Mouse (Mus musculus) embryonic fibroblast, embryonic 13.5 days (primary cell): Measurements from ENCODE around the gene Tbc1d8b. TPM values are rescaled to one million over a fixed set of nuclear protein-coding genes. Genes with fewer than 3 reads are reported as not detected.

Experiments used
- H3K27ac ChIP-seq: 2 replicates; pipeline ENCODE4 v1.5.1; 2012; ENCODE audit warnings: low read length, control low read depth, inconsistent platforms; ENCODE audit not compliant: insufficient read depth
- H3K4me1 ChIP-seq: 2 replicates; pipeline ENCODE4 v1.6.1; 2011; ENCODE audit warnings: low read length; ENCODE audit not compliant: control insufficient read depth, insufficient read depth
- H3K4me3 ChIP-seq: 2 replicates; pipeline ENCODE4 v1.5.1; 2011; ENCODE audit warnings: mild to moderate bottlenecking, control low read depth, low read length; ENCODE audit not compliant: insufficient read depth
- CTCF ChIP-seq: IDR thresholded peaks from 2 replicates; pipeline ENCODE4 v1.5.1; 2011; ENCODE audit warnings: mild to moderate bottlenecking, control low read depth, low read length, moderate library complexity, borderline replicate concordance; ENCODE audit not compliant: insufficient read depth
- POLR2A ChIP-seq: IDR thresholded peaks from 2 replicates; pipeline ENCODE4 v1.6.1; 2011; ENCODE audit warnings: low read depth, mild to moderate bottlenecking, control low read depth, low read length, moderate library complexity
- polyA plus RNA-seq: library from polyadenylated mRNA; stranded (reverse); fragments of >200 nt; gene quantifications from 2 replicates; pipeline ENCODE4 v1.2.4, GENCODE M21; 2011; ENCODE audit warnings: low read depth; ENCODE audit not compliant: missing spikeins, insufficient read length

Tbc1d8b gene
- polyA plus RNA-seq, 1 experiment = 35.6 TPM

DNA sequence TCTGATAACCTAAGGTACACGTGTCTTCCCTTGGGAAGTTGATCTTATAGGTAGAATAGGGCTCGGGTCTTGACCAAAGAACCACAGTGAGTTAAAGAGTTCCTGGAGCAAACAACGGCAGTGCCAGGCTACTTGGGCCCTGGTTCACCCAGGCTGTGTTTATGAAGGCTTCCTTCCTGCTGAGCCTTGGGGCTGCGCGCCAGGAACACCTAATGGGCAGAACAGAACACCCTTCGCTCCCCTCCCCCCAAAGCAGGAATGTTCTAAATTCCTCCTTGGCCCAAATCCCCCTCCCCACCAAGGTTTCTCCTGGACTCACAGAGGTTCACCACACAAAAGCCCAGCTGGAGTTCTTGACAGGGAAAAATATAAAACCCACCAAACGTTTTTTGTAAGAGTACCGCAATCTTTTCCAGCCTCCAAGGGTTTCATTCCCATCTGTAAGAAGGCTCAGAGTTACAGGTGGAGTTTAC lies 115.6 kb downstream of the Tbc1d8b start, which contains the start of gene Cldn2:
Cldn2 (plus strand) TSS at position 423 of the 473 bp plus-strand sequence.
- Histone ChIP-seq H3K4me1 (no peaks in the 10 kb centered on the region), H3K4me3 (no peak within 1 kb of the TSS), H3K27ac (no peak within 1 kb of the TSS)
- TF ChIP-seq POLR2A (no peak), CTCF (no peak)

Other genes starting within 250 kb of the Tbc1d8b start
- gene D330045A20Rik, start 204.6 kb upstream of the Tbc1d8b start, polyA plus RNA-seq = 0.95 and 1.1 TPM in 2 replicates
- 28.8 and 38.5 TPM in 2 replicates for gene Rnf128, start 121.7 kb upstream of the Tbc1d8b start, polyA plus RNA-seq
- 1.3 and 1.5 TPM in 2 replicates for gene Gm15013, start 29.5 kb downstream of the Tbc1d8b start, polyA plus RNA-seq
- gene Ripply1, start 97.4 kb downstream of the Tbc1d8b start, polyA plus RNA-seq = not detected in 2 replicates
- gene Cldn2, start 115.8 kb downstream of the Tbc1d8b start, polyA plus RNA-seq = 0.18 TPM in 1 of 2 replicates, not detected in the other
- gene Morc4, start 186.7 kb downstream of the Tbc1d8b start, polyA plus RNA-seq = 36.4 and 40.4 TPM in 2 replicates